Mouse (Mus musculus): ENCODE data around the gene Sp100.
A peak's percentile ranks its signal among the peaks of the same experiment; 100 is the strongest.

Gene Sp100

DNA sequence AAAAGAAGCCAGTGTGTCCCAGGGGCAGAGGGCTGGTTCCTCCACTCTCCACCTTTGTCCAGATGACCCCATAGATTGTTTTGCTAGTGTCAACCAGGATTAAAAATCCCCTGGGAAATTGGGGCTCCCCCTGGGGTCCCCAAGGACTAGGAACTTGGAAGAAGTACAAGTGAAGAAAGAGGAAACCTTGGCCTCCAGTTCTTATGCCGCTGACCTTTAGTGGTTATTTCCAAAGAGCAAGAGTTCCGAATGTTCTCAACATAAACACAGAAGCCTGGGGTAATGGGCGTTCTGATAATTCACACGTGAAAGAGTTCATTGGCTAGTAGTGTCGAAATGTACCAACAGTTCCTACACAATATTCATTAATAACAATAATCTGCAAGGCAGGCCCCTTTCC lies 96.7 kb downstream of the Sp100 start:
- no peak for DNase-seq (ENCODE audit: low spot score in 2 of 2)

- no peak for DNase-seq (ENCODE audit: low spot score in 2 of 2)
Measured at GRCm38 (mm10) chr1:85749829-85750228, 100.0 kb downstream of the Sp100 start.

DNA sequence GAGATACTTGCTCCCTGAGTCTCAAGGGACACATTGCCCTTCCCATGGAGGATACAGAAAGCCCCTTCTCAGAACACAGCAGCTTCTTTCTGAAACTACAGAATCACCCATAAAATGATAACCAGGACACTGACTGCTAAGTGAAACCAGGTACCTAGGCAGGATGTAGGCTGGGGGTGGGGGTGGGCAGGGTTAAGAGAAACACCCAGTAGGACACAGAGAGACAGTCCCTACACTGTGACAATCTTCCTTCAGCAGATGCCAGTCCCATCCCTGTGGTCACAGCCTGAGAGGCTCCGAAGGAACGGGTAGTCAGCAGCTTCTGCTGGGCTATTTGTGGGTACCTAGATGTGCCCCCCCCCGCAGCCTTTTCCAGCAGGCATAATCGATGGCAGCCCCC lies 100.9 kb downstream of the Sp100 start:
- DNase-seq (ENCODE audit: low spot score in 2 of 2): no peak

DNA sequence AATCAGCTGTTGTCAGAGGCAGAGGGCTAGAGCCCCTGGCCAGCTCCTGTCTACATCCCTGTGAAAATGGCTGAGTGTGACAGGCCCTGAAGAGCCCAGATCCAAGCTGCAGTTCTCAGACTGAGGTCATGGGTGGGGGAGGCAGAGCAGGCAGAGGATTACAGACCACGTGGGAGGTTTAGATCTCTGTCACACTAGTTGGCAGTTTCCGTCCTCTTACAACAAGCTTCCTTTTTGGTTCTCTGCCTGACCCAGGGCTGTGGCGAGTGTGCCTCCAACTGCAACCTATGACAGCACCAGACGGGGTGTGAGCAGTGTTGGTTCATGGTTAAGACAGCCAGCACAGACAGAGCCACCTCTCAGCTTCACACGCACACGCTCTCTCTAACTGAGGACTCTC lies 101.7 kb downstream of the Sp100 start:
- DNase-seq (ENCODE audit: low spot score in 2 of 2): no peak

DNA sequence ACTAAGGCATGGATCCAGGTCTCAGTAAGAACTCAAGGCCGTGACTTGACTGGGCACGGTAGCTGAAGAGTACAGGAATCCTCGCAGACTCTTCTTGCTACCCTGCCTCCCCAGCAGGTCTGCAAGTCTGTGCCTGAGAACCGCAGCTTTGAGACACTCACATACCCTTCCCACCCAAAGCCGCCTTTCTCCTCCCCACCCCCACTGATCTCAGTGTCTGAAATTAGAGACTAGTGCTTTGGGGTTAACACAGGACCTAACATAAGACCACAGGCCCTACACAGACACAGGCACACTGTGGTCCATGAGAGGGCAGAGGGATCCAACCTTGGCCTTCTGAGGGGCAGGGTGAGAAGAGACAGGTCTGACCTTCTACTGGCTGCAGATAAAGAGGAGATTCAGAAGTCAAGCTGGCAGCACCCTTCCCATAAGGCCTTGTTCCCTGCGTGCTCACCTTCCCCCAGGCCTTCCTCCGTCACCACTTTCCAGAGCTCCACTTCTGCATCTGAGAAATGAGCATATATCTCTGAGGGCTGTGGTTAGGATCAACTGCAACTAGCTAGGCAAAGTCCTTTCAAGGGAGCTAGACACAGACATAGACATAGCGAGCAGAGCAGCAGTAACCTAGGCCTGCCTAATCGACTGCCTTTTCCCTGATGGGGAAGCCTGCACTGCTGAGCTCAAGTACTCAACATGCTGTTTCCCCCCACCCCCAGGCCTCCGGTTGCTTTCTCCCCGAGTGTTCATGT lies 102.3 kb downstream of the Sp100 start:
- no peak for DNase-seq (ENCODE audit: low spot score in 2 of 2)

DNA sequence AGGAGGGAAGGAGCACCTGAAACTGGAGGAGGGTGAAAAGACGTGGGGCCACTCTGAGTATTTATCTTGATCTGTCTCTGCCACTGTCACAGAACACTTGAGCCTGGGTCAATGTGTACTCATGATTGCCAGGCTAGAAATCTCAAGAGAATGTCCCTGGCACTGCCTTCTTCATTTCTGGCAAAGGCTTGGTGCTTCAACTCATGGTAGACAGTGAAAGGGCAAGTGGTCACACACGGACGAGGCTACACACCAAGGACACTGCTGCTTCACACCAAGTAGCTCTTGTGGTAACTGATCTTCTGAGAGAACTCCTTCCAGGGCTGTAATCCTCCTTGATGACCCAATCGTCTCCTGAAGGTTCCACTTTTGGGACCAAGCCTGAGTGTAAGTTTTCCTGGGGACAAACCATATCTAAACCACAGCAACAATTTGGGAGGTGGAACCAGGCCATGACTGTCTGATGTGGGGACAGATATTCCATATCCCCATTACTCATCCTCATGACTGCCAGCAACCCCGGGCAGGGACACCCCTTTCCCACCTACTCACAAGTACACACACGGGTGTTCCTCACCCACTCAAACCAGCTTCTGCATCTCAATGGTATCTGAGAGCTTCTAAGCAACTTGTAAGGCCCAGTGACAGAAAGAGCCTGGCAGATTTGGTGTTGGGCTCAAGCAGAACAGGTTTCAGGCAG lies 107.9 kb downstream of the Sp100 start:
- peak in 1 of 2 experiments; percentile 33 for DNase-seq (ENCODE audit: low spot score in 2 of 2)

DNA sequence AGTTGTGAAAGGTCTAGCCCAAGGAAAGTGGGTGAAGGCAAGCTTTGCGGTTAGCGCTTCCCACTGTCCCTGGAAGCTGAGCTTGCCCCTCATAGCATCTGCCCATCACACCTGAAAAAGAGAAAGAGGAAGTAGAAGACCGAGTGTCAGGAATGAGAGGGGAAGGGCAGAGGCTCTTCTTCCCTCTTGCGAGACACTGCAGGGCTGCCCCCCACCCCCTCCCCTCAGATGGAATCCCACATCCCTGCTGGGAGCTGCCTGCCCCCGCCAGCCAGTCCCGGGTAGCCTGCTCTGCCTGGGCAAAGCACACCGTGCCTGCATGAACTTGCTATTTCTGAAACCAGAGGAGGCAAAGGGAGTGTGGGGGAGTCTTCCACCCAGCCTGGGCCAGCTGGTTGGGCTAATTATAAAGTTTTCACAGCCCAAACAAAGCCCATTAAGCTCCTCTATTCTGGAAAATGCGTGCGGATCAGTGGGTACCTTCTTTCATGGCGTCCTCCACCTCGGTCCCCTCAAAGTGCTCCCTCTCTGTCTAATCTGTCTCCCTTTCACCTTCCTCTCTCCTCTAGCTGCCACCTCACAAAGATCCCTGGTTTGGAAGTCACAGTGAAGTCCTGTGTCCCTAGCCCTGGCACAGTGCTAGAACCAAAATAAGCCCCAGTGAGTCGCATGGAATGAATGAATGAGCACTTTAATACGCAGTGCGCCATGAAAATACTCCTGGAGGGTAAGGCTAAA lies 108.6 kb downstream of the Sp100 start:
- DNase-seq (ENCODE audit: low spot score in 2 of 2): peak; percentile 44 to 58

DNA sequence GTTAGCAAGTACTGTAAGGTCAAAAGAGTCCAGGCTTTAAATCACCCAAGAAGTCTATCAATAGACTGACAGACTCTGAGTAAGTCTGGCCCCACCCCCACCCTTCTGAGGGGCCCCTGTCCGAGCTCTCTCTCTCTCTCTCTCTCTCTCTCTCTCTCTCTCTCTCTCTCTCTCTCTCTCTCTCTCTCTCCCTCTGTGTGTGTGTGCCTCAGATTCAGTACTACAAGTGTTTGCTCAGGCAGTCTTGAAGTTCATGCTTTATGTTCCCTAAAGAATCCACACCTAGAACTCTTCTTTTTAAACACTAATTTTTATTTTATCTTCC lies 109.1 kb downstream of the Sp100 start:
- no peak for DNase-seq (ENCODE audit: low spot score in 2 of 2)
